Mouse (Mus musculus): ENCODE measurements around the gene Acsf2.
A peak's percentile ranks its signal among the peaks of the same experiment; 100 is the strongest.

Gene Acsf2

GRCm38 (mm10) chr11:94547271-94547670 lies 54.4 kb downstream of the Acsf2 start:
- no peak for DNase-seq

- DNase-seq = no peak
These were observed 55.3 kb downstream of the Acsf2 start for GRCm38 (mm10) chr11:94546381-94546780.

GRCm38 (mm10) chr11:94544422-94544821 lies 57.2 kb downstream of the Acsf2 start:
- DNase-seq = no peak

GRCm38 (mm10) chr11:94543932-94544331 lies 57.7 kb downstream of the Acsf2 start:
- DNase-seq = peak; percentile 44 to 73

GRCm38 (mm10) chr11:94543344-94543743 lies 58.3 kb downstream of the Acsf2 start:
- no peak for DNase-seq

- DNase-seq = no peak
These were observed 59.3 kb downstream of the Acsf2 start for GRCm38 (mm10) chr11:94542400-94542799.

- no peak for DNase-seq
These were observed 61.9 kb downstream of the Acsf2 start for GRCm38 (mm10) chr11:94539761-94540160.

- DNase-seq = no peak
These were observed 62.9 kb downstream of the Acsf2 start for GRCm38 (mm10) chr11:94538733-94539292.

- DNase-seq = no peak
These were observed 68.5 kb downstream of the Acsf2 start for GRCm38 (mm10) chr11:94533171-94533570.

- DNase-seq = no peak
These were observed 72.8 kb downstream of the Acsf2 start for GRCm38 (mm10) chr11:94528879-94529278.

GRCm38 (mm10) chr11:94526171-94526879 lies 75.3 kb downstream of the Acsf2 start:
- DNase-seq = no peak

- peak in 1 of 2 experiments; percentile 43 for DNase-seq
These were observed 80.3 kb downstream of the Acsf2 start, which contains the start of gene Mycbpap for GRCm38 (mm10) chr11:94521219-94521843. Gene Mycbpap, minus strand, starts transcription at chr11:94521742.

- no peak for DNase-seq
These were observed 88.2 kb downstream of the Acsf2 start for GRCm38 (mm10) chr11:94513452-94513851.

- DNase-seq = no peak
These were observed 92.7 kb downstream of the Acsf2 start for GRCm38 (mm10) chr11:94508976-94509375.
